In the genomic region with DNA sequence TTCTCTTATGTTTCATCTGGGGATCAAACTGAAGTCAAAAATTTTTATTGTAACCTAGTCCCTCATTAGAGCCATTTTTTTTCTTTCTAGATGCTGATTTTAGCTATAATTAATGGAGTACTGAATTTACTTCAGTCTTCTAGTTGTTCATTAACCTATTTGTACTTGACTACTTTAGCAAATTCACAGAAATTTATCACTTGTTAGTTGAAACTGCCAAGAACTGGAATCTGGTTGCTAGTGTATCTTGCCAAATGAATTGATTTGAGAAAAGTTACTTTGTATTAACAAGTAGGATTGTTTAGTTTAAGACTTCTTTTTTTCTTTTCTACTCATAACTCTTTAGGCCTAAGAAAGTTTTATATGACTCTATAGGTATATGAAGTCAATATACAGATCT, we compare ENCODE assay signal across 31 mouse cellular contexts.
"Had no signal": no experiment of that assay in that cellular context is flagged by ENCODE, and none has a peak within 500 bp of the region (broad histone marks: within the 10 kb centered on the region; RNA-seq: fewer than 3 reads in every experiment).

No protein-coding gene starts in this region.

- H3K9ac ChIP-seq: heart, embryonic 12.5 days; heart, embryonic 13.5 days; heart, embryonic 15.5 days; hindbrain, embryonic 12.5 days; hindbrain, embryonic 13.5 days; hindbrain, embryonic 14.5 days; hindbrain, embryonic 15.5 days; intestine, embryonic 15.5 days; kidney, embryonic 15.5 days had no signal

- H3K4me1 ChIP-seq: heart, embryonic 10.5 days; hindbrain, embryonic 10.5 days; hindbrain, embryonic 12.5 days; hindbrain, embryonic 13.5 days; hindbrain, embryonic 15.5 days; intestine, embryonic 15.5 days; kidney, embryonic 15.5 days had no signal

- H3K27me3 ChIP-seq: heart, embryonic 12.5 days; heart, embryonic 13.5 days; heart, embryonic 15.5 days; hindbrain, embryonic 12.5 days; hindbrain, embryonic 13.5 days; hindbrain, embryonic 15.5 days; intestine, embryonic 15.5 days; kidney, embryonic 15.5 days had no signal

- DNase-seq: heart, adult 18-20 months; heart, adult 2 months; heart, postnatal 10 days; heart, postnatal 14 days; heart, postnatal 36 days; heart, postnatal 4 days; kidney, adult 18-20 months; kidney, postnatal 14 days; kidney, postnatal 25 days; kidney, postnatal 4 days; layer of hippocampus, adult 9-11 months; layer of hippocampus, postnatal 36 days had no signal

- H3K36me3 ChIP-seq: heart, embryonic 15.5 days; hindbrain, embryonic 10.5 days; hindbrain, embryonic 12.5 days; hindbrain, embryonic 13.5 days; hindbrain, embryonic 15.5 days; intestine, embryonic 15.5 days had no signal

- H3K27ac ChIP-seq: heart, adult 2 months; heart, embryonic 10.5 days; heart, embryonic 13.5 days; heart, embryonic 15.5 days; hindbrain, embryonic 10.5 days; hindbrain, embryonic 12.5 days; hindbrain, embryonic 13.5 days; hindbrain, embryonic 14.5 days; hindbrain, embryonic 15.5 days; hindbrain, postnatal 0 days; intestine, embryonic 15.5 days; kidney, embryonic 15.5 days; kidney, postnatal 0 days; layer of hippocampus, adult 2 months had no signal

- H3K4me2 ChIP-seq: heart, embryonic 11.5 days; heart, embryonic 12.5 days; heart, embryonic 13.5 days; heart, embryonic 15.5 days; hindbrain, embryonic 12.5 days; hindbrain, embryonic 13.5 days; hindbrain, embryonic 14.5 days; hindbrain, embryonic 15.5 days; intestine, embryonic 15.5 days; kidney, embryonic 15.5 days had no signal

- H3K4me3 ChIP-seq: heart, adult 2 months; heart, embryonic 10.5 days; heart, embryonic 12.5 days; heart, embryonic 13.5 days; heart, embryonic 15.5 days; hindbrain, embryonic 10.5 days; hindbrain, embryonic 12.5 days; hindbrain, embryonic 13.5 days; hindbrain, embryonic 15.5 days; intestine, embryonic 15.5 days; kidney, embryonic 15.5 days; layer of hippocampus, adult 2 months had no signal

- H3K9me3 ChIP-seq: heart, embryonic 10.5 days; heart, embryonic 12.5 days; heart, embryonic 13.5 days; heart, embryonic 15.5 days; hindbrain, embryonic 10.5 days; hindbrain, embryonic 12.5 days; hindbrain, embryonic 13.5 days; hindbrain, embryonic 15.5 days; intestine, embryonic 15.5 days; kidney, embryonic 15.5 days had no signal

- ATAC-seq: hindbrain, embryonic 16.5 days; hindbrain, postnatal 0 days; inflammation-experienced regulatory T-cells, adult 6 months; intestine, embryonic 15.5 days; intestine, embryonic 16.5 days; intestine, postnatal 0 days had no signal
